Mouse (Mus musculus): ENCODE results near the gene 5031439G07Rik.
"Not testable (repeated sequence)": the region's sequence is repeated elsewhere in the genome, so short reads cannot be mapped to it uniquely, and the experiment has no call there.

5031439G07Rik gene

GRCm38 (mm10) chr15:84953259-84953658 lies 35.1 kb downstream of the 5031439G07Rik start:
- no peak for DNase-seq (ENCODE audit: low spot score in 2 of 2)

DNA sequence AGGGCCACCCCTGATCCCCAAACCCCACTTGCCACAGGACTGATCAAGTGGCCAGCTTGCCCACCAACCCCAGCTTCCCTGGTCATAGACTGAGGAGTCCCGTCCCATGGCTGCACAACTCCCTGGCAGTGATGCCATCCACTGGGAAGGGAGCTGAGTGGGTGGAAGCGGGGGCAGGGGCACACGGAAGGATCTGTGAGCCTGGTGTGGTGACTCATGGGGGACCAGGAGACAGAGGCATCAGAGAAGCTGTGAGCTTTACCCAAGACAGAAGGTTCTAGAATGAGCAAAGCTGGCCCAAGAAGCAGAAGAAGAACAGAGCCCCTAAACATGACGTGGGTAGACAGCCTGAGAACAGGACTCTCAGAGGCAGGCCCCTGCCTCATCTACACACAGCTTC lies 38.3 kb downstream of the 5031439G07Rik start:
- no peak for DNase-seq (ENCODE audit: low spot score in 2 of 2)

- DNase-seq (ENCODE audit: low spot score in 2 of 2) = no peak
These were observed 39.4 kb downstream of the 5031439G07Rik start for GRCm38 (mm10) chr15:84948990-84949389.

DNA sequence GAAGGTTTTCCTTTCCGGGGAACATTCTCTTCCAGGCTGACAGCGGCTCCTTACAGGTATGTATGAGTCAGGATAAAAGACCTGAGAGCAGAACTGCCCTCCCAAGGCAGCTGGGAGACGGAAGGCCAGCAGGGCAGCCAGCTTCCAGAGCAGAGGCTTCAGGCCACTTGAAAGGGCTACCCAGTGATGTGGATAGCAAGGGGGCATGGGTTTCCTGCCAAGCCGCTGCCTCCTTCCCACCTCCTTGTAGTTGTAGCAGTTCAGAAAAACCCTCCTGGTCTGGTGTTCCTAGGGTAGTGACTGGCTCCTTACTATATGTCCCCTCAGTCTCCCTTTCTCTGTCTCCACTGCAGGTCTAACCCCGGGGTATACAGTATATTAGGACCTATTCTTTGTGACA lies 44.0 kb downstream of the 5031439G07Rik start:
- no peak for DNase-seq (ENCODE audit: low spot score in 2 of 2)

DNA sequence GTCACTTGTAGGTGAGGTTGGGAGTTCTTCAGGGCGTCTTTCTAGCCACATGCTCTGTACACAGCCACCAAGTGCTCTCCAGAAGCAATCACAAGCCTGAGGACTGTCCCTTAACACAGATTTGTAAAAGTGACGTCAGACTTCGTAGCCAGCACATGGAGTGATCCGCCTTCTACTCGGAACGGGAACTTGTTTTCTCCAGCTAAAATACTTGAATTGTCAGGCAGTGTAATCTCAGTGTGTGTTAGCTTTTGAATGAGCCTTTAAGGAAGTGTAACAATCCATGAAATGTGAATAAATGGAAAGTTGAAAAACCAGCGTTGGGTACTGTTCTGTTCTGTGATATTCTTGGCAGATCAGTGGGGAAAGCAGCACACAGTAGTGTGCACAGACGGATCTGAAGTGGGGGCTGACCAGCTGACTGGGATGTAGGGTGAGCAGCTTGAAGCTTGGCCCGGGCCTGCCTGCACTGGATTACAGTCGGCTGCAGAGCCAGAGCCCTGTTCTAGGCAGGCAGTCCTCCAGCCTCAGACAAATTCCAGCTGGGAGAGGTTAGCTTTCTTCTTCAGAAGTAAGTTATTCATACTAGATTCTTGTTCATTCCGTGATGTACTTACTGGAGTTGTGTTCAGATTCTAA lies 45.6 kb downstream of the 5031439G07Rik start:
- DNase-seq (ENCODE audit: low spot score in 2 of 2) = no peak

GRCm38 (mm10) chr15:84940102-84940501 lies 48.2 kb downstream of the 5031439G07Rik start:
- DNase-seq (ENCODE audit: low spot score in 2 of 2) = no peak

GRCm38 (mm10) chr15:84934901-84935300 lies 53.5 kb downstream of the 5031439G07Rik start:
- DNase-seq (ENCODE audit: low spot score in 2 of 2) = no peak

- DNase-seq (ENCODE audit: low spot score in 2 of 2) = no peak
These were observed 56.0 kb downstream of the 5031439G07Rik start for GRCm38 (mm10) chr15:84932351-84932750.

- no peak for DNase-seq (ENCODE audit: low spot score in 2 of 2)
These were observed 62.8 kb downstream of the 5031439G07Rik start for GRCm38 (mm10) chr15:84925495-84926018.

DNA sequence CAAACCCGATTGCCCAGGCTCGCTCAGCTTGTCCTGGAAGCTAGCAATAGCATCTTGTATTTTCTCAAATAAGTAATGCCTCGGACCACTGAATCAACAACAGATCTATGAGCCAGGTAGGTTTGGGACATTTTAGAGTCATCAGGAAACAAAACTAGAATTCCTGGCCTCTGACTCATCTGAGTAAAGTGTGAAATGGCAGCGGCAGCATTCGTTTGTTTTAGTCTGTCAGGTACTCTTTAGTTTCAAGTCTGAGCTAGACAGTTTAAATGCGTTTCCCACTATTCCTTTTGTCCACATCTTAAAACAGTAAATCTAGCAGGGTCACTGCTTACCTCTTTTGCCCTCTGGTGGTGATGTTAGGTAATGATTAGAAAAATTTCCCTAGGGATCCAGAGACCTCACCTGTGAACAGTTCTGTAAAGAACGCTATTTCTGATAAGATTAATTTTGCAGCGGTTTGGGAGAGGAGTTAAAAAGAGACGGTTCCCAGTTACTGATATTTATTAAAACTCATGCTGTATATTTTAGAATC lies 63.5 kb downstream of the 5031439G07Rik start:
- no peak for DNase-seq (ENCODE audit: low spot score in 2 of 2)

DNA sequence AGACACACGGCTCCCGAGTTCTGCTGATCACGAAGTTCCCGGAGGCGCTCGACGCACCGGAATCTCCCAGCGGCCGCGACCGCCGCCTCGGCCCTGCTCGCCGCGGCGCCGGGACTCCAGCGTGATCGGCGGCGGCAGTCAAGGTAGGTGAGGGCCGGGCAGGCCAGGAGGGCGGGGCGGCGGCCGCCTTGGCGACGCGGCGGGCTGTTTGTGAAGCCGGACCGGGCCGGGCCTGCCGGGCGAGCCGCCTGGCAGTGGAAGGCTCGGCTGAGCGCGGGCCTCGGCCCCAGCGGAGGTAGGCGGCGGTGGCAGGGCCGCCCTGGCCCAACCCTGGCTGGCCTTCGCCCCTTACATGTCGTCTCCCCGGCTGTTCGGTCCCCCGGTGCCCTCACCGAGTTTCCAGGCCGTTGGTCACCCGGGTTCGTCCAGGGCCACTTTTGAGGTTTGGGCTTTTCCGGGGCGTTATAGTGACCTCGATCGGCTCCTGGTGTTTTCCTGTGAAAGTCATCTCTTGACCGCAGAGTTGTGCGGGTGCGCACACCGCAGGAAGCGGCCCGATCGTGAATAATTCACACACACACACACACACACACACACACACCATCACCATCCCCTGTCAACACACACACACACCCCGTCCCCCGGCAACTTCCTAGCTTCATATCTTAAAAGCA lies 64.7 kb downstream of the 5031439G07Rik start:
- DNase-seq (ENCODE audit: low spot score in 2 of 2) = no peak

DNA sequence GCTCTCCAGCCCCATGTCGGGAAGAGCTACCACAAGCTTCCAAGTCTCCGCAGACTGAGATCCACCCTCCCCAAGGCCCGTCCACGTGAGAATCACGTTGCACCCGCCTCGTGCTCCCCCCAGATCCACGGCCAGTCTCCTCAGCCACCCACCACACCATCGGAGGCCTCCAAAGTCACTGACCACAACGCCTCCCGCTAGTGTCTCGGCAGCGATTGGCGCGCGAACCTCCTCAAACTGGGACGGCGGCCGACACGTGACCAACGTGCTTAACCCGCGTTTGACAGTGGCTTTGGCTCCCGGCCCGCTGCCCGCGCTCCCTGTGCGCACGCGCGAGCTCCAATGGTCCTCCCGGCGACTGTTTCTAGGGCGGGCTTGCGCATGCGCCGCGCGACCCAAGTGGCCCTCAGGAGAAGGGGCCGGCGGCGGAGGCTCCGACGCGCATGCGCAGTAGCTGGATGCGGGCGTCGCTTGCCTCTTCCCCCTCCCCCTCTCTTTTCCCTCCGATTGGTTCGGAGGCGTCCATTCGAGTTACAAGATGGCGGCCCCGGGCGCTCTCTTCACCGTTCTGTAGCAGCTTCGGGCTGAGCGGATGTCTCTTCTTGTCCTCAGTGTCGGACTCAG lies 65.4 kb downstream of the 5031439G07Rik start, which contains the start of gene Nup50:
TSS of gene Nup50 (plus strand) at position 528 of the 624 bp plus-strand sequence.
- peak; percentile 99 to 100 for DNase-seq (ENCODE audit: low spot score in 2 of 2)

DNA sequence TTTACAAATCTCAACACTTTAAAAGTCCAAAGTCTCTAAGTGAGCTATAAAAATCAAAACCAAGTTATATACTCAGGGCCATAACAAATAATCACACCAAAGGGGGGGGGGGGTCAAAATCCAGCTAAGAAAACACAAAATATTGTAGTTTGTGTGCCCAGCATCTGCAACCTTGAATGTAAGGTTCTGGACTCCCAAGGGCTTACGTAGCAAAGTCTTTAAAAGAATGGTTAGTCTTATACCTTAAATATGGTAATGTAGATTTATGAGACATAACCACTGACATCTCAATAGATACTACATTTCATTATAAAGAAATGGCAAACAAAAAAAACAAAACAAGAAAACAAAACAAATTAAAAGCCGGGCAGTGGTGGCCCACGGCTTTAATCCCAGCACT lies 68.4 kb downstream of the 5031439G07Rik start, which contains the start of gene Gm29666:
TSS of gene Gm29666 (minus strand) at position 101 of the 400 bp plus-strand sequence.
- no peak for DNase-seq (ENCODE audit: low spot score in 2 of 2)

DNA sequence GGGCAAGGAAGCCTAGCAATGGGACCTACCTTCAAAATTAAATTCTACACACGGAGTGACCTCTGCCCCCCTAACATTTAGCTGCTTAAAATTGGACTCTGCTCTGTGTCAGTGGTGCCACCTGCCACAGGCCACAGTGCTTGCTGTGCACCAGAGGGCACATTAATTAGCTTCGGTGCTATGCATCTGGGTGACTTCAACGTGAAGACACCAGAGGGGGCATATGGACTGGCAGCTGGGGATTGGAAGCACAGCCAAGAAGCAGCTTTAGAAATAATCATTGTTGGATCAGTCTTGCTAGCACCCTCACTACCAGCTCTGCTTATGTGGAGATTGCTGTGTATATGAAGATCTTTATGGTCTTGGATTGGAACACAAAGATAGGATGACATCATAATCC lies 75.2 kb downstream of the 5031439G07Rik start:
- DNase-seq (ENCODE audit: low spot score in 2 of 2) = no peak

GRCm38 (mm10) chr15:84903843-84904385 lies 84.4 kb downstream of the 5031439G07Rik start:
- DNase-seq (ENCODE audit: low spot score in 2 of 2) = no peak

DNA sequence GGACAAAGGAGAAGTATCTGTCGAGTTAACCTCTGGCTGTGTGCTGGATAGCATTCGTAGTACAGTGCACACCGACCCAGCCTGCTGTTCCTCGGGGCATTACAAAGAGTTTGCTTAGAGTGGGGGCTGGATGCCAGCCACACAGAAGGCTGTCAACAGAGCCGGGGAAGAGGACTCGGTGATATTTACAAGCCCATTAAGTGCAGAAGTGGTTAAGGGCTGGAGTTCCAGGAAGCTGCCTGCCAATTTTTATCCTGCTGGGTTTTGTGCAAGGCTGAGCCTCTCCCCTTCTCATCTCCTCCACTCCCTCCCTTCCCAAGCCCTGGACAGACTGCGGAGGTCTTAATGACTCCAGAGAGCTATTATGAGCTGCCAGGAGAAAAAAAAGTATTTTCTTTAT lies 90.3 kb downstream of the 5031439G07Rik start:
- no peak for DNase-seq (ENCODE audit: low spot score in 2 of 2)

DNA sequence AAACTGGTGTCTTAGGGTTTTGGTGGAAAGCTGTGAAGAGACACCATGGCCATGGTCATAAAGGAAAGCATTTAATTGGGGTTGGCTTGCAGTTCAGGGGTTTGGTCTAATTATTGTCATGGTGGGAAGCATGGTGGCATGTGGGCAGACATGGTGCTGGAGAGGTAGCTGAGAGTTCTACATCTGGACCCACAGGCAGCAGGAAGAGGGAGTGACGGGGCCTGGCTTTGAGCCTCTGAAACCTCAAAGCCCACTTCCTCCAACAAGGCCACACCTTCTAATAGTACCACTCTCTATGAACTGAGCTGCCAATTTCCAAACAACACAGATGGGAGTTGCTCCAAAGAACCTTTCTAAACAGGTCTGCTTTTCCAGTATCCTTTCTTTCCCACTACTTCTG lies 91.7 kb downstream of the 5031439G07Rik start:
- no peak for DNase-seq (ENCODE audit: low spot score in 2 of 2)

GRCm38 (mm10) chr15:84896216-84896615 lies 92.1 kb downstream of the 5031439G07Rik start:
- DNase-seq (ENCODE audit: low spot score in 2 of 2) = not testable (repeated sequence)
